Mouse (Mus musculus) adipocyte (in vitro differentiated cells): ENCODE data around the gene Slc45a1.
"Not testable (repeated sequence)": the region's sequence is repeated elsewhere in the genome, so short reads cannot be mapped to it uniquely, and the experiment has no call there.

Experiments
- DNase-seq: peaks from one replicate; pipeline ENCODE4 v3.0.0-alpha.2; 2016; ENCODE audit warnings: low spot score

Gene Slc45a1

DNA sequence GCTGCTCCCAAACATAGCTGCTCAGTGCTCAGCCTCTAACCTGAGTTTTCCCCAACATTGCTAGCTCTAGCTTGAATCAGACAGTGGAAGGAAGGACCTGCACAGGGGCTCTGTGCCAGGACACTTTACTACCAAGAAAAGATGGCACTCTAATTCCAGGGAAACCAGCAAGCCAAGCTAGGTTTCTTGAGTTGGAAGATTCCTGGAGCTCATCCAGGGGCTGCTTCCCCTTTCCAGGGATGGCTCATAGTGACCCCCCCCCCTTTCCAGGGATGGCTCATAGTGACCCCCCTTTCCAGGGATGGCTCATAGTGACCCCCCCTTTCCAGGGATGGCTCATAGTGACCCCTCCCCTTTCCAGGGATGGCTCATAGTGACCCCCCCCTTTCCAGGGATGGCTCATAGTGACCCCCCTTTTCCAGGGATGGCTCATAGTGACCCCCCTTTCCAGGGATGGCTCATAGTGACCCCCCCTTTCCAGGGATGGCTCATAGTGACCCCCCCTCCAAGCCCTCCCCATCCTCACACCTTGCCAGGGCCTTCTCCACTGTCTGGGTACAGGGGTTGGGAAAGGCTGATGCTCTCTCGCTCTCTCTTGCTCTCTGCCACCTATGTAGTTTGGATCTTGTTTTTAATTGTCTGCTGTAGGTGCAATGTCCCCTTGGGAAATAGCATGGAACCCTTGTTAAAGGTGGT, 48.5 kb downstream of the Slc45a1 start:
- DNase-seq = no peak

GRCm38 (mm10) chr4:150601489-150601888, 50.5 kb downstream of the Slc45a1 start:
- DNase-seq = no peak

GRCm38 (mm10) chr4:150600503-150600902, 51.5 kb downstream of the Slc45a1 start:
- not testable (repeated sequence) for DNase-seq

DNA sequence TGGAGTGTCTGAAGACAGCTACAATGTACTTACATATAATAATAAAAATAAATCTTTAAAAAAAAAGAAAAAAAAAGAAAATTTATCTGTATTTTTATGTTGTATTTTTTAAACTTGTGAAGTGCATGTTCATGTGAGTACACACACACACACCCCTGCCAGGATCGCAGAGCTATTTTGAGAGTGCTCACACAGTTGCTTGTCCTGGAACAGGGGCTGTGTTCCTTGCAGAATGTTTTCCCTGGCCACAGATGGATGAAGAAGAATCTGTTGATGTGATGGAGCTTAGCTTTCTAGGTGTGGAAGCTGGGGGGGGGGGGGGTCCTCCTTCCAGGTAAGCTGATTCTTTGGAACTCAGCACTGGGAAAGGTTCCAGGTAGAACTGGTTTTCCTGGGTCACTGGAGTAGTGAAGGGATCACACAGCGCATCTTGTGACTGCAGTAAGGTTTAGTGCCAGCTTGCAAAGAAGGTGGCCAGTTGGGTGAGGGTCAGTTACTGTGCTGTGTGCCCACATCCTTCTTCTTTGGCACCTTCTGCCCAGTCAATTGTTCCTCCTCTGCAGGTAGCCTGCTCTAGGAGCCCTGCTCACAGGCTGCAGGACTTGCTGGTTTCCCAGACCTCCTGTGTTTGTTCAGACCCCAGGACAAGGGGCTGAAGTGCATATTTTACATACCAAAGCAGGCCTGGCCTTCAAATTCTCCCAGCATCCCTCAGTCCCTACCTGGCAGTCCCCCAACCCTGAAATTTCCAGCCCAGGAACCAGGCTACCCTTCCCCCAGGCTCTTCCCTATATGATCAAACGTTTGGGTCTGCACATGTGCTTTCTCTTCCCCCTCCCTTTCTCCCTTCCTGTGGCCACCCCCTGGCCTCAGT, 52.6 kb downstream of the Slc45a1 start:
- DNase-seq = no peak

DNA sequence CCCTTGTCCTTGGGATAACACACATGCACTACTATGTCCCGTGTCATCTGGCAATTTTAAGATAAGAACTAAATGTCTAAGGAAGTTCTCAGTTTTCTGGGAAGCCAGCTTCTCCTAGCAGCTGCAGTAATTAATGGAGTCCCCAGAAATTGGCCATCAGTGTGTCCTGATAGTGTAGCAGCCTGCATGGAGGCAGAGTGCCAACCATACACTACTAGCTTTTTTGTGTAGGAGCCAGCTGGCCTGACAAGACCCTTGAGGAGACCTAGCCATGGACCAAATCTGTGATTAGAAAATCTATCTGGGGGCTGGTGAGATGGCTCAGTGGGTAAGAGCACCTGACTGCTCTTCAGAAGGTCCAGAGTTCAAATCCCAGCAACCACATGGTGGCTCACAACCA, 53.3 kb downstream of the Slc45a1 start:
- no peak for DNase-seq

- no peak for DNase-seq
Observed at GRCm38 (mm10) chr4:150595991-150596390, 56.0 kb downstream of the Slc45a1 start.

GRCm38 (mm10) chr4:150595071-150595470, 56.9 kb downstream of the Slc45a1 start:
- DNase-seq = no peak

- no peak for DNase-seq
Observed at GRCm38 (mm10) chr4:150594298-150594829, 57.6 kb downstream of the Slc45a1 start.

DNA sequence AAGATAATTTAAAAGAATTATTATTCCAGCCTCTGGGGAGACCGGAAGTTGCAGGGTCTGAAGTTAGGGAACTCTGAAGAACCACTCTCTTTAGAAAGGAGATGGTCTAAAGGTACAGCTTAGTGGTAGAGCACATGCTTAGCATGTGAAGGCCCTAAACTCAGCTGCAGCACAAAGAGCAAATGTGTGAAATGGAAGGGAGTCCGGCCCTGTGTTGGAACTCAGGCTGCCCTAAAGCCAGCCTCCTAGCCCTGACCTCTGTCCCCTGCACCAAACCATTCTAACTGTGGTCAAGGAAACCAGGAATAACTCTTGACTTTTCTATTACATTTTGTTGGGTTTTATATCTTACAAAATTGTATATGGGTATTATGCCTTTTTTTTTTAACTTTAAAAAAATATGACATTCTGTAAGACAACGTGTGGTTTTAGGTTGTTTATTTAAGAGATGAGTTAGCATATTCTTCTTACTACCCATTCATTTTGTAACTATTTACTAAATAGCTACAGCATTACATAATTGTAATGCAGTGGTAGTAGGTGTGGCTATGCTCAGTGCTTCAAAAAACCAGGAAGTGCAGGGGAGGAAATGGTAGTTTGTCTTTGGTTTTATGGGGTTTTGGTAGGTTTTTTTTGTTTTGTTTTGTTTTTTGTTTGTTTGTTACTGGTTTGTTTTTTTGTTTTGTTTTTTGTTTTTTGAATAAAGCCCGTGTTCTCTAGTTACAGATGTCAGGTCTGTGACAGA, 58.3 kb downstream of the Slc45a1 start:
- peak; percentile 56 for DNase-seq

GRCm38 (mm10) chr4:150592087-150592486, 59.9 kb downstream of the Slc45a1 start:
- DNase-seq = no peak

GRCm38 (mm10) chr4:150591602-150592001, 60.4 kb downstream of the Slc45a1 start:
- no peak for DNase-seq

GRCm38 (mm10) chr4:150590621-150591282, 61.2 kb downstream of the Slc45a1 start:
- no peak for DNase-seq

GRCm38 (mm10) chr4:150588300-150588621, 63.7 kb downstream of the Slc45a1 start:
- DNase-seq = no peak

- DNase-seq = no peak
Observed at GRCm38 (mm10) chr4:150587597-150588299, 64.2 kb downstream of the Slc45a1 start.

GRCm38 (mm10) chr4:150586275-150586674, 65.7 kb downstream of the Slc45a1 start:
- no peak for DNase-seq

DNA sequence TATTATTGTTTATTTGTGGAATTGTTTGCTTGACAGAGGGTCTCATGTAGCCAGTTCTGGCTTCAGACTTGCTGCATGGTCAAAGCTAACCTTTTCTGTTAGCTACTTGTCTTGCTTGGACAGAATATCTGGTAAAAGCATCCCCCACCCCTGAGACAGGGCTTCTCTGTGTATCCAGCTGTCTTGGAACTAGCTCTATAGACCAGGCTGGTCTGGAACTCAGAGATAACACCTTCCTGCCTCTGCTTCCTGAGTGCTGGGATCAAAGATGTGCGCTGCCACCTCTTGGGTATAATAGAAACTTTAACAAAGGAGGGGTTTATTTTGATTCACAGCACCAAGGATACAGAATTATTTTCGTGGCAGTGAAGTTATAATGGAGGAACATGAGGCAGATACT, 66.2 kb downstream of the Slc45a1 start:
- DNase-seq = no peak

- no peak for DNase-seq
Observed at GRCm38 (mm10) chr4:150583777-150584135, 68.2 kb downstream of the Slc45a1 start.

DNA sequence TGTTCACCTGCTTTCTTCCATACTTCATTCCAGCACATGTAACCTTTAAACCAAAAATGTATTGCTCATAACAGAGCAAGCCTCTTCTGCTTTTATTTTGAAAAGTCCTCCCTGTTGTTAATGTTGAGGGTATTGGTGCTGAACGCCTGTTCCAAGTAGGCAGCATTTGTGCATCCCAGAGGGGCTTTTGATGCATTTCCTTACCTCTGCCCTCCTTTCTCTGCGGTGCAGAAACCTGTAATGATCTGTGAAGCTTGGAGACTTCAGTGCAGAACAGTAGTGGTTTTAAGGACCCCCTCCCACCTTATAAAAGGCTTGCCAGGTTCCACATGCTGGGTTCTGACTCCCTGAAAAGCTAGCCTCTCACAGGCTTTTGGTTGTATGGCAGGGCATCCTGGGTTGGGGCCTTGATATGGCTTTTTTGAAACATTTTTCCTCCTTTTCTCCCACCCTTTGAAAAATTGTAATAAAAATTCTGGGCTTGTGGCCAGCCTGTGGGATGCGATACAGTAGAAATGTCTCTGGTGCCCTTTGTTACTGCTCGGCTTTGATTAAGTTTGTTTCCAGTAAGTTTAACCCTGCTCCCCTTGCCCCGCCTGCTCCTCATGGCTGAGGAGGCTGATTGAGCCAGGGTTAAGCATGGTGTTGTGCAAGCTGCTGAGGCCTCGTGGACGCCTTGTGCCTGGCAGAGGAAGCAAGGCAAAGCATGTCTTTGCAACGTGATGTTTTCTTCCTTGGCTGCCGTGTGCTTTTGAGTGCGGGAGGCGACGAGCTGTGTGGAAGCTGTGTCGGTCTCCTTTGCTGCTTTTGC, 68.8 kb downstream of the Slc45a1 start:
- DNase-seq = peak; percentile 98

DNA sequence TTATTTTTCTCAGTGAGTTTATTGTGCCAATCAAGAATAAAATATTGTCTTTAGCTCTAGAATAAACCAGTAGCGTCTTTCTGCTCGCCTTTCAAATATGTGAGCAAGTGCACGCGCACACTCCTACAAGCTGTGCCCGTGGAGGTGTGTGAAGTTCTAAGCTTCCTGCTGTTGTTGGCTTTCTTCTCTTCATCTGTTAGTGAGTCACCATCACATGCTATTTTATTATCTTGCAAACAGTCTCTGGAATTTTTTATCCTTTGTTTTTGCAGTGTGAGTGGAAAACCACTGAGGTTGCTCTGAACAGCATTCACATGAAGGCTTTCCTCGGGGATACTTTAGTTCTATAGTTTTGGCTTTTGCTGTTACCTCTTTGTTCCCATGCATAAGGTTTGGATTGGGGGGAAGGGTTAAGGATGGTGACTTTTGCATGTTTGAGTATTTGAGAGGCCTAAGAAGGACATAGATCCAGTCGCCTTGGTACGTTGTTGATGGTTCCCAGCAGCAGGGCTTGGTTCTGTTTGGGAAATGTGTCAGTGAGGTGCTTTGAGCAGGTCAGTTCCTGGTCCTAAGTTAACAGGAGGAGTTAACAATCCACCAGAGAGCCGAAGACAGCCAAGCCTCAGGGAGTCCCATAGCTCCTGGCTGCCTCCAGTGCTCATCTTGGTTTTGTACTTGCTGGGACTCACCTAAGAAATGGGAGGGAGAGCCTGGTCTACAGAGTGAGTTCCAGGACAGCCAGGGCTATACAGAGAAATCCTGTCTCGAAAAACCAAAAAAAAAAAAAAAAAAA, 69.8 kb downstream of the Slc45a1 start:
- DNase-seq = peak; percentile 41
